Mouse (Mus musculus): ENCODE data around the gene Qsox1.

Gene Qsox1

DNA sequence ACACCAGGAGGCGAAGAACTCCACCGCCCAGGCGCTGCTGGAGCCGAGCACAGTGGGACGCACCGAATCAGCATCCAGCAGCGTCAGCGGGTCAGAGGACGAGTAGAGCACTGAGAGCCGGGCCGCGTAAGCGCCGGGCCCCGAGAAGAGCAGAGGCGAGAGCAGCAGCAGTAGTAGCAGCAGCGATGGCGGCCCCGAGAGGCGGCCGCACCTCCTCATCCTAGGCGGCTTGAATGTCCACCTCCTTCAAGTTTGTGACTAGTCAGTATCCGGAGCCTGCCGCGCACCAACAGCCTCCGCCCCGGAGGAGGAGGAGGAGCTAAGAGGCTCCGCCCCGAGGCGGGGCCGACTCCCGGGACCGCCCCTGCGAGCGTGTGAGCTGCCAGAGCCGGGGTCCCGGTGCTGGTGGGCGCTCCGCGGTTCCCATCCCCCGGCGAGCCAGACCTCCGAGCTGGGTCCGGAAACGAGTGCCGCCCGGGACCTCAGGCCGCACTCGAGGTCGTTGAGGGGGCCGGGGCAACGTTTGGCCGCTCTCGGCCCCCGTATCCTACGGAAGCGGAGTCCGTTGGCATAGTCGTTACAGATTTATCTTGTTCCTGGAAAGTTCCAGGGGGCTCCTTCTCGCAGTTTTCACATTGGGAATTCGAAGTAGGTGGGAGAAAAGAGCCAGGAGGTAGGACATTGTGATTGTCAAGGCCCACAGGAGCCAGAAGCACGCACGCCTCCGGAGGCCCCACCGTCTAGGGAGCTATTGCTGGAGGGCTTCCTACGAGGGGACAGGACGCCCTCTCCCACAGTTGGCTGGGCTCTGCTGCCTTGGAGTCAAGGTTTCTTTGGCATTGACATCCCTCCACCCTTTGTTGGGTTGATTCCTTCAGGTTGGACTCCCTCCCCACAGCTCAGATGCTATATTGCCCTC is at the start of gene Qsox1:
TSS of gene Qsox1 (minus strand) at position 309 of the 919 bp plus-strand sequence.
- peak; percentile 93 for DNase-seq (ENCODE audit: inconsistent ontology term)

GRCm38 (mm10) chr1:155854926-155855702 is 42.4 kb upstream of the Qsox1 start:
- peak; percentile 23 for DNase-seq (ENCODE audit: inconsistent ontology term)

DNA sequence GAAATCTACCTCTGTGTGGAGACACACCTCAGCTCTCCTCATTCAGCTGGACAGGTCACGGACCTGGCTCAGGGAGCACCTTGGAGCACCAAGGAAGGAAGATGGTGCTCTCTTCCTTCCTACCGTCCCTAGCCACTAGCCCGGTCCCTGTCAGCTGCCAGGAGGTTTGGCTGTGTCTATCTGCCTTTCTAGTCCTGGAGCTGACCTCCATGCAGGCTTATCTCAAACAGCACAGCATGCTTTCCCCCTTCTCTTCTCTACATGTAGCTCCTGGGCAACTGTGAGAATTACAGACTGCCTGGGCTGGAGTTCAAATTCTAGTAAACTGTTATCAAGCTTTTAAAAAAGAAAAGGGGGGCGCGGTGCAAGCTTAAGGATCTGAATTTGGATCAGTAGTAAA is 40.3 kb upstream of the Qsox1 start:
- no peak for DNase-seq (ENCODE audit: inconsistent ontology term)

DNA sequence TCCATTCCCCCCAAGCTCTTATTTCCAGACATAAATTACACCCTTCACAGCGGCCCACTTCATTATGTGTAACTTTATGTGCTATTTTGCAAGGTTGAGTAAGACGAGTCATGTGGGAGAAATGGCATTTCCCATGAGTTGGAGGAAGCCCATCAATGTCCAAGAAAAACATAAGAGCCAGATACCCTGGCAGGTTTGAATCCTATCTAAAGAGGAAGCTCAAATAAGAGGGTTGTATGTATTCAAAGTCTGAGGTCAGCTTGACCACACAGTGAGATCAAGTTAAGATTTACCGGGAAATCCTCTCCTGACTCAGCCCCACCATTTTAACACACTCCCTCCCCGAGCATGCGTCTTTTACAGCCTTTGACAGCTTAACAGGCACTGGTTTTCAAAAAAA is 31.5 kb upstream of the Qsox1 start:
- no peak for DNase-seq (ENCODE audit: inconsistent ontology term)

GRCm38 (mm10) chr1:155843538-155843937 is 30.8 kb upstream of the Qsox1 start:
- no peak for DNase-seq (ENCODE audit: inconsistent ontology term)

DNA sequence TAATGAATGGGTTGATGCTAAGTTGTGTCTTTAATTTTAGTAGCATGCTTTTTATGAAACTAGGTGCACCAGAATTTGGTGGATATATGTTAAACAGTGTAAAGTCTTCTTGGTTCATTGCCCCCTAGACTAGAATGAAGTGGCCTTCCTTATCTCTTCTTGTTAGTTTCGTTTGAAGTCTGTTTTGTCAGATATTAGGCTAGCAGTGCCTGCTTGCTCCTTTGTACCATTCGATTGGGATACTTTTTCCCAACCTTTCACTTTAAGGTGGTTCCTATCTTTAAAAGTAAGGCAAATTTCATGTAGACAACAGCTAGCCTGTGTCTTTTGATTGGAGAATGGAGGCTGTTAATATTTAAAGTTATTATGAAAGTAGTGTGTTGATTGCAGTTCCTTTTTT is 23.0 kb upstream of the Qsox1 start:
- DNase-seq (ENCODE audit: inconsistent ontology term) = no peak

DNA sequence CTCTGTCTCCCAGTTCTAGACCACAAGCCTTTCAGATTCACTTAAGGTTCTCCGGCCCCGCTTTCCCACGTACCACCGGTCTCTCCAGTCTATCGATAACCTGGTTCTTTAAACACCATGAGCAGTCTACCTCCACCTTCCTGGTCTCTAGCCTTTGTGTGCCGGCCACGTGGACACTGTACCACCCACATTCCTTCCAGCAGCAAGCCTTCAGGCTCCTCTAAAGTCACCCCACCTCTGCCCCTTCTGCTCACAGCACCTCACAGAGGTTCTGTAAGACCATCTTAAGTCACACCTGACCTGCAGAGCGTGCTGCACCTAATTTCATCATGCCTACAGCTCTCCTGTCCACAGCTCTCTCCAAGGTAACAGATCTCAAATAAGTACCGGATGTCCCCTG is 20.9 kb upstream of the Qsox1 start:
- no peak for DNase-seq (ENCODE audit: inconsistent ontology term)

DNA sequence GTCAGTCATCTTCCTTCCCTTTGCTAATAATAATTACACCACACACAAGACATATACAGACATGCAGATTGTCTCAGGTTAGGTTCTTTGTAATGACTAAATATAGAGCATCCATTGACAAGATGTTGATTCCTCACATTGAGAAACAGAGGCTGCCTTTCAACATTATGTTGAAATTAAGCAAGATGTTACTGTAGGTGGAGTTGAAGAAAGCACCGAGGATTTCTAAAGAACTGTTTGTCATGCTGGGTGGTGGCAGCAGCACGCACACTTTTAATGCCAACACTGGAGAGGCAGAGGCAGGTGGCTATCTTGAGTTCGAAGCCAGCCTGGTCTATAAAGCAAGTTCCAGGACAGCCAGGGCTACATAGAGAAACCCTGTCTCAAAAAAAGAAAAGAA is 19.3 kb upstream of the Qsox1 start:
- DNase-seq (ENCODE audit: inconsistent ontology term) = no peak

DNA sequence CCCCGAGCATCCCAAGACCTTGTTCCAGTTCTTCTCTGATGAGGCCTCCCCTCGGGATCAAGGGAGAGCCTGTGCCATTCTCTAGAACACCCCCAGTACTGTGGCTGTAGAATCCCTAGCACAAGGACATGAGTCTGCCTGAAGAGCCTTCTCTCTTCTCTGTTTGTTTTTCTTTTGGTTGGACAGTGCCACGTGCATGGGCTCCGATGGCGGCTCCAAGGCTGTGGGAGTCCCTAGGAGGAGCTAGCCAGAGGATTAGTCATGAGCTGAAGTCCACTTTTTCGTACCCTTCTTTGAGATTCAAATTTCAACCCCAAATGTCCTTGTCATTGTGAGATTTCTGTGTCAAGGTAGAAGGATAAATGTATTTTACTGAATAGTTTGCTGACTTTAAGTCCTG is 18.2 kb upstream of the Qsox1 start:
- DNase-seq (ENCODE audit: inconsistent ontology term) = no peak

DNA sequence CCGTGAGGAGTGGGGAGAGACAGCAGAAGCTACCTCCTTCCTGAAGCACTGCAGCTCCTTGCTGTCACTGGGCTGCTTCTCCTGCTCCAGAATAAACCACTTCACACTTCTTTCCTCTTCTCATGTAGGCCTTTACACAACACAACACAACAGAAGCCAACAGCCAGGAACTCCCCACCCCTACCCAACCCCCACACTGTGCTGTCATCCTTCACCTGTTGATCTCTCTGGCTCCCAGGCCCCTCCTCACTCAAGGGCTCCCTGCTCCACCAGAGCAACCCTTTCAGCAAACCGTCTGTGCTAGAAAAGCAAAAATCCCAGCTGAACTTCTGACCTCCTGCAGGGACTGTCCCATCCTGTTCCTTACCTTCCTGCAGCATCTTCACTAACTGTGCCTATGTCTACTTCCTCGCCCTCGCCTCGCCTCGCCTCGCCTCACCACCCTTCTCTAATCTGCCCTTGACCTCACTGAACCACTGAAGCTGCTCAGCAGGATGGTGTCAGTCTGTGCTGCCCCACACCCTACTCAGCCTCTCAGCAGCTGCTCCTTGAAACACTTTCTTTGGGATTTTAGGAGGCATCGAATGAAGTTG is 15.1 kb upstream of the Qsox1 start:
- no peak for DNase-seq (ENCODE audit: inconsistent ontology term)

DNA sequence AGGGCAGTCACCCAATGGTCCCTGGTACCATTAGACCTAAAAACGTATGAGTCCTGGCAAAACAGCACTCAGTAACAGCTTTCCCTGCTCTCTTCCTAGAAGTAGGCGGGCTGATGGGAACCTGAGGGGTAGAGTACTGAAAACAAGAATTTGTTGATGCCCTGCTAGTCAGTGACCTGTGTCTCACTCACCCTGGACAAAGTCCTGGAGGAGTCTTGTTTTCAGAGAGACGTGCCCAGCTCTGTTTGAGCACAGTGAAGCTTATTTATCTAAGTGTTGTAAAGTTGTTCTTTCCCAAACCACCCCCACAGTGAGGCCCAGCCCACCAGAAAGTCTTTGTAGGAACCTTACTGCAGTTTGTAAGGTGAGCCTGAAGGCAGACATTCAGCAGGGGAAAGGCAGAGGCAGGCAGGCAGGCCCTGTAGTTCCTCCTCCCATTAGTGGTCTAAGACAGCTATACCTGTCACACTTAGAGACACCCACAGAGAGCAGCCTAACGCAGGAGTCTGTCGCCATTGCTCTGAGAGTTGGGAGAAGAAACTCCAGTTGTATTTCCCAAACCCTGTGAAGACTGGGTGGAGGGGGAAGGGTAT is 14.2 kb upstream of the Qsox1 start:
- no peak for DNase-seq (ENCODE audit: inconsistent ontology term)

DNA sequence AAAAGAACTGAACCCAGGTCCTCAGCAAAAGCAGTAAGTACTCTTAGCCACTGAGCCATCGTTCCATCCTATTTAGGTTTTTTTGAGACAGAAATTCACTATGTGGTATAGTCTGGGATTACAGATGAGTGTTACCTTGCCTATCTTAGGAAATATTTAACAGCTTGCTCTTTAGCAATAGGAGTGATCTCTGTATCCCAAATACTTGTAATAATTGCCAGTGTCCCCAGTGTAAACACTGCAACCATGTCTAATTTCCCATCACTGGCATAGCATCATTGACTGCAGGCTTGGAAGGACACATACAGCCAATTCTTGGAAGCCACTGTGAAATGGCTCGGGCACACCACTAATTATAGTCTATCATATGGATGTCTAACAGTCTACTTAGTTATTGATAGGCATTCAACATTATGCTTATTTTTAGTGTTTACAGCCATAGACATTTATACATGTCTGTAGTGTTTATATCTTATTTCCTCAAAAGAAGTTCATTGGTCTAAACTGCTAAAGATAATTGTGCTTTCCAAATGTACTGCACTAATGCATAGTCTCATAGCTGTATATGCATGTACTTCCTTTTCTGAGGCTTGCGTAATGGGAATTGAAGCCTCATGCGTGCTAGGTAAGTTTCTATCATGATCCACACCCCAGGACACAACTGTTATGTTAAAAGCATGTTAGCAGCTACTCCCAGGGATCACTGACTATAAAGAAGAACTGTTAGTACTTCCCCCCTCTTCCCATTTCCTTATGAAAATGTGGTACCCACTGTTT is 13.4 kb upstream of the Qsox1 start:
- DNase-seq (ENCODE audit: inconsistent ontology term) = no peak

DNA sequence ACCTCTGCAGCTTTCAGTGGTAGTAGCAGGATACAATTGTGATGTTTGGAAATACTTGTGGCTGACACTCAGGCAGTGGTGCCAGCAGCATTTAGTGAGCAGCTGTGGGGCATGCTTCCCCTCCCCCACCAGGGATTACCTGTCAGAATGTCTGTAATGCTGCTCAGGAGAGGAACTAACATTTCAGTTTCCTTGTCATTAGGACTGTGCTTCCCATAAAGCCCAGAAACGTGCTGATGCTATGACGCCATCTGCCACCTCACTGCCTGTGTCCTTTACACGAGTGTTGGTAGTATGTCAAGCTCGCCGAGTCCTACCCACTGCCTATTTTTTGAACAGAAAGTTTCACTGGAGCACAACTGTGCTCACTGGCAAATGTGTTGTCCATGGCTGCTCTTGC is 8.0 kb upstream of the Qsox1 start:
- no peak for DNase-seq (ENCODE audit: inconsistent ontology term)

DNA sequence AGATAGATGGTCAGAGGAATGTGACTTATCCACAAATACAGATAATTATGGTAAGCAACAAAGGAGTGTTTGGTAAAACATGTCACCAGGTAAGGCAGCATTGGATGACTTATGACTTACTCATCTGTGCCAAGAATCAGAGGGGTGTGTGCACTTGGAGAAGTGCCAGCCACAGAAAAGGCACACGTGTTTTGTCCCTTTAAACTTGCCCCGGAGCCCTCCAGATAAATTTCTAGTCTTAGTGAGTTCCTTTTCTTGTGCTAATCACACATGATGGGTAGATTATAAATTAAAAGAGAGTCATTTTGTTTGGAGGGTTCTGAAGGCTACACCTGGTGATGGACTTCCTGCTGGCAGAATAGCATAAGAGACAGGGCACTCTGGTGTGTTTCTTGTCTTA is 3.5 kb upstream of the Qsox1 start:
- DNase-seq (ENCODE audit: inconsistent ontology term) = no peak

- DNase-seq (ENCODE audit: inconsistent ontology term) = peak; percentile 7
These were observed 601 bp downstream of the Qsox1 start for GRCm38 (mm10) chr1:155811995-155812580.

GRCm38 (mm10) chr1:155810616-155811015 is 2.1 kb downstream of the Qsox1 start:
- DNase-seq (ENCODE audit: inconsistent ontology term) = peak; percentile 61

DNA sequence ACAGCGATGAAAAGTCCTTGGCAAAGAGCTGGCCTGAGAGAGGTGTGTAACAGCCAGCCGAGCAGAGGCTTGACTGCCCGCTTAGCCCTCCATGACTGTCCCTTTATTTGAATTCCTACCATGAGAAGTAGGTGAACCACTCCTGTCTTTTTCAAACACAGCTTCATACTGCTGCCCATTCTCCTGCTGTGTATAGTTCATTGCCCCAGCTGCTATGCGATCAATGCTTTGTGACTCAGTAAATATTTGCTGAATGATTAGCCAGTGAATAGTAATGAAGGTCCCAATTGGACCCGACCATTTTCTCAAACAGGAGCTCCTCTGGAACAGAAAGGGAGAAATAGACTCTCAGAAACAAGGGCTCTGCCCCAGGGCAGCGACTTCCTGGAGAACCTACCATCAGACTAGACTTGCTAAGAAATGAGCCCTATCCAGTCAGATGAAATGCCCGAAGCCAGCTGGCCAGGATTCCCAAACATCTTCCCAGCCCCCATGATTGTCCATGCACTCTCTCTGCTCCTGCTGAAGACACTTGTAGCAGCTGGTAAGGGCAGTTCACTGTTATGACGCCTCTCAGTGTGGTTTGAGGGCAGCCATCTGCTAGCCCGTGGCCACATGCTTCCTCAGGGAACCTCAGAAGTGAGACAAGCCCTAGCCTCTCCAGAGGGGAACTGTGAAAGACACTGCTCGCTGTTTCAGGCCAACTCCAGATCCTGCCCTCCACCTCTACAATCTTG is 2.8 kb downstream of the Qsox1 start:
- DNase-seq (ENCODE audit: inconsistent ontology term) = peak; percentile 56

DNA sequence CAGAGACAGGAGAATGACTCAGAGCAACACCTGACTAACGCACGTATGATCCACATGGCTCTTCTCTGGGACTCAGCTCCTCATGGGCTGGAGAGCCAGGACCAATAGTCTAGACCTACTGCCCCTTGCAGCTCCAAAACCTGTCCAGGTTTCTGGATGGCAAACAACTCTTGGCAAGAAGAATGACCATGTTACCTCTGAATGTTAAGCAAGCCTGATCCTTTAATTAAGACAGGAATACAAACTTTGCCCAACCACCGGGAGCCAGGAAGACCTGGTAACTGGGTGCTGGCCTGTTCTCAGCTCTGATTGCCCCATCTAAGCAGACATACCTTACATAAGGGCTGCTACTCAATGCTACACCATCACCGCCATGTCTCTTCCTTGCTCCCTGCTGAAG is 4.4 kb downstream of the Qsox1 start:
- DNase-seq (ENCODE audit: inconsistent ontology term) = no peak

DNA sequence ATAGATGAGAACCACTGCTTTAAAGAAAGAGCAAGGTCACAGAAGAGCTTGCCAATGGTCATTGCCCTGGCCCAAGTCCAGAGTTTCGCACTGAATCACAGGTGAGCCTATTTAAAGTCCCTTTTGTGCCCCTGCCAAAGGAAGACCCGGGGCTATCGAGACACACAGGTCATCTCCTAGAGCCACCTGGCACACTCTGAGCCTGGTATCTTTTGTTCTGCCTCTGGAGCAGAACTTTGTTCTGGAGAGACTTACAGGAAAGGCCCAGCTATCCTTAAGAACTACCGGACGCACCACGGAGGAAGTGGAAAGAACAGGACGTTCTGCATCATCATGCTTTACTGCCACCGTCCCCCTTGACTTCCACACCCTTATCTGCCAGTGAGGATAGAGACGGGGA is 7.1 kb downstream of the Qsox1 start:
- DNase-seq (ENCODE audit: inconsistent ontology term) = no peak

Measured in Muller cell, postnatal 12 days (primary cell).